Mouse (Mus musculus) spleen, adult 2 months (tissue): ENCODE measurements around the gene Tcf7l1.

Experiments
- CTCF ChIP-seq: fragments of 200-500 bp; IDR thresholded peaks from 2 replicates; pipeline ENCODE4 v1.5.1; 2011; ENCODE audit warnings: mild to moderate bottlenecking, inconsistent platforms; ENCODE audit not compliant: insufficient read depth, insufficient read length, insufficient replicate concordance; ENCODE audit errors: extremely low read depth
- POLR2A ChIP-seq: fragments of 200-500 bp; IDR thresholded peaks from 2 replicates; pipeline ENCODE4 v1.6.1; 2011; ENCODE audit warnings: low read depth, low read length, inconsistent platforms

DNA sequence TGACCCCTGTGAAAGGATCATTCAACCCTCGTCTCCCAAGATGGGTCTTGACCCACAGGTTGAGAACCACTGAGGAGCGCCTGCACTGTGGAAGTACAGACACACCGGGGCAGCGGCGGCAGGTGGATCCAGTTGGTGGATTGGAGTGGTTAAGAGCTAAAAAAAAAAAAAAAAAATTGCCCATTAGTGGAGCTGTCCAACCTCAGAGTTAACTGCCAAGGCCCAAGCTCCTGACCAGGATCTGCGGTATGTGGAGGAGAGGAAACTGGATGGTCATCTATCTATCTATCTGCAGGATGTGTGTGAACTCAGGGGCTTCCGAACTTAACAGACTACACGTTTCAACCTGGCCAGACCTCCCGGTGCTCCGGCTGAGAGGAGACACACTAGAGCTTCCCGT, 41.2 kb downstream of the Tcf7l1 start:
- TF ChIP-seq POLR2A (no peak), CTCF (no peak)
